Mouse (Mus musculus) limb, embryonic 12.5 days (tissue): ENCODE data around the gene Sp2. TPM values are rescaled to one million over a fixed set of nuclear protein-coding genes. Genes with fewer than 3 reads are reported as not detected.

ENCODE experiments used
- ATAC-seq: fragments of 200-750 bp; cut with Nextera tagmentation; 2 replicates; pipeline ENCODE4 v1.8.0; 2017; ENCODE audit warnings: low read depth, moderate TSS enrichment; ENCODE audit not compliant: insufficient number of reproducible peaks, insufficient read depth, low FRiP score, low TSS enrichment
- H3K27ac ChIP-seq: fragments of 300-500 bp; sonication (generic); 2 replicates; pipeline ENCODE4 v1.5.1; 2016; ENCODE audit warnings: mild to moderate bottlenecking, moderate library complexity
- H3K27me3 ChIP-seq: fragments of 300-500 bp; sonication (generic); 2 replicates; pipeline ENCODE4 v1.6.1; 2016; ENCODE audit warnings: mild to moderate bottlenecking, moderate library complexity
- H3K36me3 ChIP-seq: fragments of 300-500 bp; sonication (generic); 2 replicates; pipeline ENCODE4 v1.6.1; 2016; ENCODE audit warnings: mild to moderate bottlenecking, moderate library complexity
- H3K4me1 ChIP-seq: fragments of 300-500 bp; sonication (generic); replicated peaks from 2 replicates; pipeline ENCODE4 v1.6.1; 2016
- H3K4me2 ChIP-seq: fragments of 300-500 bp; sonication (generic); 2 replicates; pipeline ENCODE4 v1.6.1; 2016; ENCODE audit warnings: mild to moderate bottlenecking, moderate library complexity
- H3K4me3 ChIP-seq: fragments of 300-500 bp; sonication (generic); replicated peaks from 2 replicates; pipeline ENCODE4 v1.5.1; 2016; ENCODE audit warnings: mild to moderate bottlenecking
- H3K9ac ChIP-seq: fragments of 300-500 bp; sonication (generic); replicated peaks from 2 replicates; pipeline ENCODE4 v1.6.1; 2016; ENCODE audit warnings: mild to moderate bottlenecking, moderate library complexity
- H3K9me3 ChIP-seq: fragments of 300-500 bp; sonication (generic); 2 replicates; pipeline ENCODE4 v1.6.1; 2016; ENCODE audit warnings: mild to moderate bottlenecking, moderate library complexity
- WGBS: fragments of 180-500 bp; shearing (Covaris S2); methylation state at CpG from one replicate; pipeline ENCODE4 v1.1.7; 2016; 5-methylcytosine and 5-hydroxymethylcytosine counted together
- polyA plus RNA-seq: library from polyadenylated mRNA; unstranded; fragments of >200 nt; fragmentation: Nextera tagmentation; extraction: Ambion mirVana; gene quantifications from 2 replicates; pipeline ENCODE4 v1.2.1, GENCODE M21; 2016

Gene Sp2
- polyA plus RNA-seq, 1 experiment from 2014 or later = 13.7 TPM

GRCm38 (mm10) chr11:96968476-96968875 lies 14.3 kb downstream of the Sp2 start:
- Histone ChIP-seq H3K4me1 (no peaks in the 10 kb centered on the region; the same call in 1 of the 2 replicates), H3K27me3 (no peaks in the 10 kb centered on the region), H3K9me3 (no peaks in the 10 kb centered on the region), H3K36me3 (no peaks in the 10 kb centered on the region), H3K27ac (no peak overlapping the region), H3K4me2 (no peak overlapping the region), H3K9ac (no peak overlapping the region), H3K4me3 (no peak overlapping the region)
- no peak for ATAC-seq
- 69% methylated on average over 6 of the region's 6 CpGs for WGBS

GRCm38 (mm10) chr11:96967544-96968269 lies 15.1 kb downstream of the Sp2 start:
- no peaks in the 10 kb centered on the region; the same call in 1 of the 2 replicates for H3K4me1 ChIP-seq
- WGBS = 85% methylated on average over 11 of the region's 11 CpGs
- ATAC-seq = no peak
- H3K4me3 ChIP-seq = no peak overlapping the region
- no peak overlapping the region for H3K27ac ChIP-seq
- no peak overlapping the region for H3K4me2 ChIP-seq
- H3K9me3 ChIP-seq = no peaks in the 10 kb centered on the region
- H3K9ac ChIP-seq = no peak overlapping the region
- H3K27me3 ChIP-seq = no peaks in the 10 kb centered on the region
- H3K36me3 ChIP-seq = peaks cover 5% of the 10 kb centered on the region; the same call in 1 of the 2 replicates

GRCm38 (mm10) chr11:96966914-96967543 lies 15.7 kb downstream of the Sp2 start:
- Histone ChIP-seq H3K9ac (no peak overlapping the region), H3K36me3 (peaks cover 12% of the 10 kb centered on the region), H3K27ac (peak overlapping the region; percentile 25; the same call in 1 of the 2 replicates), H3K4me1 (no peaks in the 10 kb centered on the region; the same call in 1 of the 2 replicates), H3K9me3 (no peaks in the 10 kb centered on the region), H3K4me3 (no peak overlapping the region), H3K4me2 (no peak overlapping the region), H3K27me3 (no peaks in the 10 kb centered on the region)
- ATAC-seq = no peak
- 88% methylated on average over 13 of the region's 13 CpGs for WGBS

GRCm38 (mm10) chr11:96966172-96966571 lies 16.6 kb downstream of the Sp2 start:
- H3K4me1 ChIP-seq = no peaks in the 10 kb centered on the region; the same call in 1 of the 2 replicates
- no peaks in the 10 kb centered on the region for H3K27me3 ChIP-seq
- H3K4me3 ChIP-seq = no peak overlapping the region
- peaks cover 21% of the 10 kb centered on the region for H3K36me3 ChIP-seq
- ATAC-seq = no peak
- WGBS = 92% methylated on average over 3 of the region's 3 CpGs
- H3K4me2 ChIP-seq = no peak overlapping the region
- no peaks in the 10 kb centered on the region for H3K9me3 ChIP-seq
- H3K27ac ChIP-seq = no peak overlapping the region
- no peak overlapping the region for H3K9ac ChIP-seq

GRCm38 (mm10) chr11:96963580-96963979 lies 19.2 kb downstream of the Sp2 start:
- no peaks in the 10 kb centered on the region for H3K4me1 ChIP-seq
- H3K4me2 ChIP-seq = no peak overlapping the region
- ATAC-seq = 0 out of 2 replicates have a peak, but pooled peaks have one; percentile 26
- no peaks in the 10 kb centered on the region for H3K27me3 ChIP-seq
- no peak overlapping the region for H3K27ac ChIP-seq
- H3K9me3 ChIP-seq = no peaks in the 10 kb centered on the region
- H3K9ac ChIP-seq = no peak overlapping the region
- 19% methylated on average over 8 of the region's 8 CpGs for WGBS
- peaks cover 46% of the 10 kb centered on the region for H3K36me3 ChIP-seq
- H3K4me3 ChIP-seq = no peak overlapping the region

- H3K4me1 ChIP-seq = no peaks in the 10 kb centered on the region
- no peaks in the 10 kb centered on the region for H3K27me3 ChIP-seq
- no peak overlapping the region for H3K4me3 ChIP-seq
- ATAC-seq = no peak
- peaks cover 97% of the 10 kb centered on the region for H3K36me3 ChIP-seq
- H3K27ac ChIP-seq = no peak overlapping the region
- H3K9ac ChIP-seq = no peak overlapping the region
- H3K9me3 ChIP-seq = no peaks in the 10 kb centered on the region
- 91% methylated on average over 10 of the region's 10 CpGs for WGBS
- no peak overlapping the region for H3K4me2 ChIP-seq
Observed at GRCm38 (mm10) chr11:96957061-96957805, 25.5 kb downstream of the Sp2 start.

- ATAC-seq = no peak
- H3K9ac ChIP-seq = no peak overlapping the region
- peaks cover 97% of the 10 kb centered on the region for H3K36me3 ChIP-seq
- H3K4me3 ChIP-seq = no peak overlapping the region
- H3K27me3 ChIP-seq = no peaks in the 10 kb centered on the region
- H3K9me3 ChIP-seq = no peaks in the 10 kb centered on the region
- no peak overlapping the region for H3K27ac ChIP-seq
- no peaks in the 10 kb centered on the region for H3K4me1 ChIP-seq
- WGBS = 64% methylated on average over 20 of the region's 20 CpGs
- no peak overlapping the region for H3K4me2 ChIP-seq
Observed at GRCm38 (mm10) chr11:96956009-96956724, 26.6 kb downstream of the Sp2 start.

- 90% methylated on average over 4 of the region's 4 CpGs for WGBS
- Histone ChIP-seq H3K9me3 (no peaks in the 10 kb centered on the region), H3K27ac (no peak overlapping the region), H3K9ac (no peak overlapping the region), H3K4me3 (no peak overlapping the region), H3K27me3 (no peaks in the 10 kb centered on the region), H3K36me3 (peaks cover 91% of the 10 kb centered on the region), H3K4me2 (no peak overlapping the region), H3K4me1 (no peaks in the 10 kb centered on the region)
- ATAC-seq = no peak
Observed at GRCm38 (mm10) chr11:96955094-96955493, 27.7 kb downstream of the Sp2 start.

GRCm38 (mm10) chr11:96952896-96953295 lies 29.9 kb downstream of the Sp2 start:
- Histone ChIP-seq H3K4me3 (no peak overlapping the region), H3K36me3 (peaks cover 76% of the 10 kb centered on the region), H3K4me1 (no peaks in the 10 kb centered on the region), H3K9me3 (no peaks in the 10 kb centered on the region), H3K4me2 (no peak overlapping the region), H3K27me3 (no peaks in the 10 kb centered on the region), H3K9ac (no peak overlapping the region), H3K27ac (no peak overlapping the region)
- WGBS = 76% methylated on average over 6 of the region's 6 CpGs
- no peak for ATAC-seq

GRCm38 (mm10) chr11:96952426-96952825 lies 30.3 kb downstream of the Sp2 start:
- no peaks in the 10 kb centered on the region for H3K27me3 ChIP-seq
- H3K27ac ChIP-seq = no peak overlapping the region
- H3K9me3 ChIP-seq = no peaks in the 10 kb centered on the region
- H3K9ac ChIP-seq = no peak overlapping the region
- H3K36me3 ChIP-seq = peaks cover 71% of the 10 kb centered on the region
- H3K4me2 ChIP-seq = no peak overlapping the region
- no peaks in the 10 kb centered on the region for H3K4me1 ChIP-seq
- ATAC-seq = no peak
- H3K4me3 ChIP-seq = no peak overlapping the region
- 87% methylated on average over 10 of the region's 10 CpGs for WGBS

GRCm38 (mm10) chr11:96950767-96951166 lies 32.0 kb downstream of the Sp2 start:
- H3K9ac ChIP-seq = no peak overlapping the region
- no peak overlapping the region for H3K4me3 ChIP-seq
- ATAC-seq = no peak
- peaks cover 55% of the 10 kb centered on the region for H3K36me3 ChIP-seq
- H3K27ac ChIP-seq = no peak overlapping the region
- H3K9me3 ChIP-seq = no peaks in the 10 kb centered on the region
- over 99% methylated on average over 3 of the region's 3 CpGs for WGBS
- peaks cover 9% of the 10 kb centered on the region; the same call in 1 of the 2 replicates for H3K4me1 ChIP-seq
- no peak overlapping the region for H3K4me2 ChIP-seq
- H3K27me3 ChIP-seq = no peaks in the 10 kb centered on the region
